Comparison of ENCODE assay signal across 9 mouse cellular contexts in genomic region chr7:99876345-99876744, GRCm38 (mm10). TPM values are rescaled to one million over a fixed set of nuclear protein-coding genes. Genes with fewer than 3 reads are reported as not detected.
DNase-seq lines count a peak whose midpoint lies in the region; ATAC-seq and TF ChIP-seq lines count a peak whose summit lies in the region.
"Had no signal": no experiment of that assay in that cellular context is flagged by ENCODE, and none has a peak within 500 bp of the region (broad histone marks: within the 10 kb centered on the region; RNA-seq: fewer than 3 reads in every experiment).

No protein-coding gene starts in this region.

- peak; percentile 93 for DNase-seq in CD4-positive, CD25-positive, alpha-beta regulatory T cell, adult 2 months (ENCODE audit: low read depth, low spot score)
- peak; percentile 90 for DNase-seq in adrenal gland, postnatal 10 days
- peak; percentile 77 for DNase-seq in embryo, embryonic 11.5 days (ENCODE audit: low read depth, low spot score)
- peak; percentile 83 for DNase-seq in kidney, postnatal 0 days (ENCODE audit: low spot score)
- DNase-seq in liver, embryonic 13.5 days, result peak; percentile 68
- peak; percentile 53 for DNase-seq in testis, postnatal 14 days (ENCODE audit: low spot score)

- TF ChIP-seq CTCF in kidney, postnatal 0 days (IDR thresholded peaks at IDR 0.05; ENCODE audit: low read depth), result peak; percentile 95

- no peak overlapping the region for H3K9ac ChIP-seq in kidney, postnatal 0 days (ENCODE audit: low read depth, low read length)
- no peak overlapping the region for H3K9ac ChIP-seq in liver, embryonic 13.5 days
- H3K9ac ChIP-seq: limb, embryonic 15.5 days had no signal

- H3K27me3 ChIP-seq in kidney, postnatal 0 days (ENCODE audit: insufficient read depth, low read length), result no peaks in the 10 kb centered on the region
- H3K27me3 ChIP-seq in liver, embryonic 13.5 days, result 0 out of 2 replicates have a peak, but pooled peaks cover 8% of the 10 kb centered on the region
- H3K27me3 ChIP-seq: limb, embryonic 15.5 days had no signal

- WGBS in kidney, postnatal 0 days, result 0% methylated on average over 3 of the region's 3 CpGs
- WGBS in liver, embryonic 13.5 days (ENCODE audit: insufficient replicate concordance), result 2% methylated on average over 3 of the region's 3 CpGs

- no peaks in the 10 kb centered on the region for H3K9me3 ChIP-seq in kidney, postnatal 0 days (replicated peaks; ENCODE audit: low read length)
- H3K9me3 ChIP-seq in liver, embryonic 13.5 days (replicated peaks), result no peaks in the 10 kb centered on the region
- H3K9me3 ChIP-seq: limb, embryonic 15.5 days had no signal

- no peaks in the 10 kb centered on the region for H3K36me3 ChIP-seq in kidney, postnatal 0 days (ENCODE audit: insufficient read depth, low read length)
- H3K36me3 ChIP-seq in liver, embryonic 13.5 days, result no peaks in the 10 kb centered on the region
- H3K36me3 ChIP-seq: limb, embryonic 15.5 days had no signal

- H3K4me2 ChIP-seq in kidney, postnatal 0 days (ENCODE audit: low read length), result no peak overlapping the region
- no peak overlapping the region for H3K4me2 ChIP-seq in liver, embryonic 13.5 days
- H3K4me2 ChIP-seq: limb, embryonic 15.5 days had no signal

- no peak overlapping the region for H3K4me3 ChIP-seq in kidney, postnatal 0 days (replicated peaks; ENCODE audit: low read depth, low read length)
- H3K4me3 ChIP-seq in liver, embryonic 13.5 days (replicated peaks), result no peak overlapping the region
- H3K4me3 ChIP-seq: limb, embryonic 15.5 days had no signal

- ATAC-seq in granulocyte monocyte progenitor cell, adult 5-6 weeks (replicated peaks; ENCODE audit: poor library complexity, severe bottlenecking), result peak; percentile 82
- ATAC-seq in kidney, postnatal 0 days (replicated peaks; ENCODE audit: low FRiP score, low read depth), result no peak
- no peak for ATAC-seq in liver, embryonic 13.5 days (ENCODE audit: low read depth)
- ATAC-seq in neutrophil, adult 5-6 weeks (ENCODE audit: extremely low read depth, insufficient number of reproducible peaks, low FRiP score, poor library complexity, severe bottlenecking), result peak; percentile 63; the same call in 1 of the 2 replicates

- no peaks in the 10 kb centered on the region for H3K4me1 ChIP-seq in kidney, postnatal 0 days (replicated peaks; ENCODE audit: insufficient read depth, low read length)
- no peaks in the 10 kb centered on the region for H3K4me1 ChIP-seq in liver, embryonic 13.5 days (replicated peaks)
- H3K4me1 ChIP-seq: limb, embryonic 15.5 days had no signal

- no peak overlapping the region for H3K27ac ChIP-seq in kidney, postnatal 0 days
- H3K27ac ChIP-seq in liver, embryonic 13.5 days, result no peak overlapping the region
- H3K27ac ChIP-seq: limb, embryonic 15.5 days had no signal

RNA-seq across cellular contexts. Expression of gene Spcs2, which starts 13.1 kb away (rescaled TPM):
- 100 to 1,000 TPM; 118 to 135 TPM for total RNA-seq in adrenal gland, postnatal 10 days (2021)
- 253 and 308 TPM in 2 replicates for total RNA-seq in granulocyte monocyte progenitor cell, adult 5-6 weeks (2014; fragmentation: Nextera tagmentation)
- total RNA-seq in granulocyte monocyte progenitor cell, adult 5-6 weeks (2017), result 268 and 298 TPM in 2 replicates
- polyA plus RNA-seq in kidney, postnatal 0 days (2015; fragmentation: Nextera tagmentation; extraction: Ambion mirVana), result 340 and 344 TPM in 2 replicates
- 216 and 254 TPM in 2 replicates for polyA plus RNA-seq in liver, embryonic 13.5 days (2015; fragmentation: Nextera tagmentation; extraction: Ambion mirVana)
- 70.7 and 76.8 TPM in 2 replicates for total RNA-seq in neutrophil, adult 5-6 weeks (2017)

RNA-seq across cellular contexts. Expression of gene Xrra1, which starts 17.4 kb away (rescaled TPM):
- 1 to 10 TPM; 2.5 to 2.6 TPM for total RNA-seq in adrenal gland, postnatal 10 days (2021)
- total RNA-seq in granulocyte monocyte progenitor cell, adult 5-6 weeks (2014; fragmentation: Nextera tagmentation), result 1.3 TPM in 1 of 2 replicates, not detected in the other
- total RNA-seq in granulocyte monocyte progenitor cell, adult 5-6 weeks (2017), result not detected in 2 replicates
- 0.20 TPM in 2 replicates for polyA plus RNA-seq in kidney, postnatal 0 days (2015; fragmentation: Nextera tagmentation; extraction: Ambion mirVana)
- not detected in 2 replicates for polyA plus RNA-seq in liver, embryonic 13.5 days (2015; fragmentation: Nextera tagmentation; extraction: Ambion mirVana)
- total RNA-seq in neutrophil, adult 5-6 weeks (2017), result not detected in 2 replicates

RNA-seq across cellular contexts. Expression of gene Neu3, which starts 48.1 kb away (rescaled TPM):
- total RNA-seq in adrenal gland, postnatal 10 days (2021), result 1 to 10 TPM; 3.0 to 3.7 TPM
- 1.7 and 4.6 TPM in 2 replicates for total RNA-seq in granulocyte monocyte progenitor cell, adult 5-6 weeks (2014; fragmentation: Nextera tagmentation)
- 0.82 and 1.3 TPM in 2 replicates for total RNA-seq in granulocyte monocyte progenitor cell, adult 5-6 weeks (2017)
- polyA plus RNA-seq in kidney, postnatal 0 days (2015; fragmentation: Nextera tagmentation; extraction: Ambion mirVana), result 2.5 and 2.6 TPM in 2 replicates
- 4.2 and 4.8 TPM in 2 replicates for polyA plus RNA-seq in liver, embryonic 13.5 days (2015; fragmentation: Nextera tagmentation; extraction: Ambion mirVana)
- 1.6 and 1.7 TPM in 2 replicates for total RNA-seq in neutrophil, adult 5-6 weeks (2017)

Comparison
In these comparisons a context has a peak if more than half of its experiments do, and no peak if none do; other contexts are left out.
1. ATAC-seq: peak in granulocyte monocyte progenitor cell, adult 5-6 weeks (single experiment) and neutrophil, adult 5-6 weeks (single experiment); none in kidney, postnatal 0 days (single experiment) and liver, embryonic 13.5 days (single experiment).
2. Peak in every context shown above with its lines, with median percentiles within 50 percentile points of each other: DNase-seq.